Mouse (Mus musculus) embryo, embryonic 11.5 days (tissue): ENCODE measurements around the gene Rpl18a.
A peak's percentile ranks its signal among the peaks of the same experiment; 100 is the strongest.

Experiments used
- DNase-seq: peaks from one replicate; pipeline ENCODE4 v3.0.0-alpha.2; 2012; ENCODE audit warnings: low read depth, low spot score

Gene Rpl18a

GRCm38 (mm10) chr8:70897021-70897680 is at the start of gene Rpl18a:
Gene Rpl18a (minus strand): TSS chr8:70897412.
- peak; percentile 95 for DNase-seq

DNA sequence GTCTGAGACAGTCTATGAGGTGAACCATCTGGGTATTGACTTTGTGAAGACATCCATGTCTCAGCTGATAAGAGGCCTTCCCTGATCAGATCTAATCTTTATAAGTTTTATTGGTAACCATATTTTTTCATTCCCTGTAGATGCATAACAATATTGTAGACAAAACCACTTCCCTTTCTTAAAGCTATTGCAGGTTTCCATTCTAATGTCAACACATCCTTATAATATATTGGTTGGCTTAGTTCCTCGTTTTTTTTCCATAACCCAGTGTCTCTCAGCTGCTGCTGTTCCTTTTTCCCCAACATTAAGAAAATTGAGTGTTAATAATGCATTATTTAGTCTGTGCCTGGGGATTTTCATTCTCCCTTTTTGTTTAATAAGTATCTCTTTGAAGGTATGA is 46.0 kb upstream of the Rpl18a start:
- no peak for DNase-seq

- no peak for DNase-seq
These were observed 44.3 kb upstream of the Rpl18a start for GRCm38 (mm10) chr8:70941478-70941877.

DNA sequence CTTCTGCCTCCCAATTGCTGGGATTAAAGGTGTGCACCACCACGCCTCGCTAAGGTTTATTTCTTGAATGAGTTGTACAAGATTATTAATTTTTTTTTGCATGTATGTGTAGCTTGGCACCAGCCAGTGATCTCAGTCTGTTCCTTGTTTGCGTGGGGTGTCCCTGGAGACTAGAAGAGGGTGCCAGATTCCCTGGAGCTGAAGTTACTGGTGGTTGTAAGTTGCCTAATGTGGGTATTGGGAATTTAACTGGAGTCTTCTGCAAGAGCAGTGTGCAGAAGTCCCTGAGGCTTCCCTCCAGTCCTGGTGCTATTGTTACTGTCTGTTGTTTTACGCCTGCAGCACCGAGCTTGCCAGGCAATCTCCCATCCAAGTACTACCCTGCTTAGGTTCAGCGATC is 40.0 kb upstream of the Rpl18a start:
- DNase-seq = no peak

GRCm38 (mm10) chr8:70934786-70935185 is 37.6 kb upstream of the Rpl18a start:
- no peak for DNase-seq

DNA sequence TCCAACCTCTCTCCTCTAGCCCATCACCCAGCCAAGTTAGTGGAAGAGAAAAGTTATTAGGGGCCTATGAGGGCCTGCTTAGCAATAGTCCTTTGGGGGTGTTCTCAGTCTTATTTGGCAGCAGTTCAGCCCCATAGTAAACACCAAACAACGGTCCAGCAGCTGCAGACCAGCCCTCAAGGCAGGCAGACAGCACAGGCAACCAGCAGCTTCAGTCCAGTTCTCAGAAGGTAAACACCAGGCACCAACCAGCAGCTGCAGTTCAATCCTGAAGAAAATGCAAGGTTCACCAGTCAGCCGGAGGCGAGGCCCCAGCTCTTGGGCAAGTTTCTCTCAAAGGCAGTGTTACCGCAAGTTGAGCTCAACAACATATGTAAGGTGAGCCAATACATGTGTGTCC is 35.8 kb upstream of the Rpl18a start:
- no peak for DNase-seq

DNA sequence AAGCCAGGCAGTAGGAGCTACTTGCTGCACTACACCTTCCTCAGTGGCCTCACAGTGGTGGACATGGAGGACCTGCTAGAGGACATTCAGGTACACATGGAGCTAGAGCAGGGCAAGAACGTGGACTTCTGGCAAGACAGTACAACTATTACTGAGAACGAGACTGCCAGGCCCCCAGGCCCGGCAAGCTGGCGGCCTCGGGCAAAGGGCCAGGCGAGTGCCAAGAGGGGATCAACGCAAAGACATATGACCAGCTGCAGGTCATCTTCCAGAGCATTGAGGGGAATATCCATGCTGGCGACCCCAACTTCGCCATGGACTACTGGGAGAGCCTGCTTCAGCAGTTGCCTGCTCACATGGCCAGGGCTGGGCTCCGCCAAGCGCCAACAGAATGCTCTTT is 34.5 kb upstream of the Rpl18a start:
- no peak for DNase-seq

DNA sequence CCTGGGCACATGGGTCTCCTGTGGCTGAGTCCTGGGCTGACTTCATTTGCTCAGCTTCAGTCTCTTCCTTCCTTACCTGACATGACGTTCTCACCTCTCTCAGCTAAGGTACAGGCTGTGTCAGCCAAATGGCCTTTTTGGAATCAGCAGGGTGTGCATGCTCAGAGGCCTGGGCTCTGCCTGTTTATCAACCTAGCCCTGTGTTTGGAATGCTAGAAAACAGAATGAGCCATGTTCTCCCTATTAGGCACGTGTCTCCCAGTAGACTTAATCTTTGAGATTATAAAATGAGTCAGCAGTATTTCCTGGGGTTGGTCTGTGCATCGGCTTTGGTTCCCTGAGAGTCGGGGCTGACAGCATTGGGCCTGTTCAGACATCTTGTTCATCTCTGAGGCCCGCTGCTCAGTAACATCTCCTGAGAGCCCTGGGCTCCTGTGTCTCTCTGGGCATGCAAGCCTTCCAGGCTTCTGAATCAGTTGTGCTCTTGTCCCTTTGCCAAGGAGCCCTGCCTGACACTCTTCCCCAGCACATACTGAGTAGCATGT is 31.6 kb upstream of the Rpl18a start:
- no peak for DNase-seq

DNA sequence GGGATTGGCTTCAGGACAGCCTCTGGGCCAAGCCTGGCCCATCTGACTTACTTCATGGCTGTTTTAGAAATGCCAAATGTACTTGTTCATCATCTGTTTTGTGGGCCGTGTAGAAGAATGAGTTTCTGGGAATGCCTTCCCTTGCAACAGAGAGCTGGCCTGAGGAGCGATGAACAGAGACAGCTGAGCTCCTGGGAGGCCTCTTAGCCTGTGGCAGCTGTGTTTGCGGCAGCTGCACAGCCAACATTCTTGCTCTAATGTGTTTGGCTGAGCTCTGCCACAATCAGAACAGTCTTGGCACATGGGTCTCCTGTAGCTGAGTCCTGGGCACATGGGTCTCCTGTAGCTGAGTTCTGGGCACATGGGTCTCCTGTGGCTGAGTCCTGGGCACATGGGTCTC is 30.9 kb upstream of the Rpl18a start:
- DNase-seq = no peak

DNA sequence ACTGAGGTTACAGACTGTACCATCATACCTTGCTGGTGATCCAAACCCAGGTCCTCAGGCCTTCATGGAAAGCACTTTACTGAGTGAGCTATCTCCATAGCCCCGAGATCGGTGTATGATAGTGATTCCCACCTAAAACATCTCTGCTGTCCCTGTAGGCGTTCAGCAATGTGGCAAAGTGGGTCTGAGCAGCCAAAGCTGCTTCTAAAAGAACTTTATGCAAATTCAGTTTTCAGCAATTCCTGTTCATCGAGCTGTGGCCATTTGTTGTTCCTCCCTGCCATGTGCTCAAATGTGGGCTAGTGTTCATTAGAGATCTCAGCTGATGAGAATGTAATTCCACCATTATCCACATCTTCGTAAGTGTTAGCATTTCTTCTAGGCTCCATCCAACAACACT is 29.2 kb upstream of the Rpl18a start:
- no peak for DNase-seq

DNA sequence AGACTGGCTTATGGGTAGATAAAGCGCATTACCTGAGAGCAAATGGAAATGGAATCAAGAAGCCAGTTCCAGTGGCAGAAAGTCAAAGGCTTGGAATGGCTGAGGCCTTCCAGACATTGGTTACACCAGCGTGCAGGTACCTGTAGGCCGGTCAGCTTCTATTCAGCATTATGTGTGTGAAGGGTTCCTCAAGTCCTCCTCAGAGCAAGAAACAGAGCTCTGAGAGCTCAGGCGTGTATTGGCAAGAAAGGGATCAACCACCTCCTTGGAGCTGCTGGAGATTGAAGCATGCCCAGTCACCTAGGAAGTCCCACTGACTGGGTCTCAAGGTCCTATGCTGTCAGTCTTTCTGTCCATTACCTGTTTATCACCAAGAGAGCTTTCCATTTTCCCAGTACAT is 28.5 kb upstream of the Rpl18a start:
- no peak for DNase-seq

GRCm38 (mm10) chr8:70924151-70924550 is 26.9 kb upstream of the Rpl18a start:
- DNase-seq = no peak

DNA sequence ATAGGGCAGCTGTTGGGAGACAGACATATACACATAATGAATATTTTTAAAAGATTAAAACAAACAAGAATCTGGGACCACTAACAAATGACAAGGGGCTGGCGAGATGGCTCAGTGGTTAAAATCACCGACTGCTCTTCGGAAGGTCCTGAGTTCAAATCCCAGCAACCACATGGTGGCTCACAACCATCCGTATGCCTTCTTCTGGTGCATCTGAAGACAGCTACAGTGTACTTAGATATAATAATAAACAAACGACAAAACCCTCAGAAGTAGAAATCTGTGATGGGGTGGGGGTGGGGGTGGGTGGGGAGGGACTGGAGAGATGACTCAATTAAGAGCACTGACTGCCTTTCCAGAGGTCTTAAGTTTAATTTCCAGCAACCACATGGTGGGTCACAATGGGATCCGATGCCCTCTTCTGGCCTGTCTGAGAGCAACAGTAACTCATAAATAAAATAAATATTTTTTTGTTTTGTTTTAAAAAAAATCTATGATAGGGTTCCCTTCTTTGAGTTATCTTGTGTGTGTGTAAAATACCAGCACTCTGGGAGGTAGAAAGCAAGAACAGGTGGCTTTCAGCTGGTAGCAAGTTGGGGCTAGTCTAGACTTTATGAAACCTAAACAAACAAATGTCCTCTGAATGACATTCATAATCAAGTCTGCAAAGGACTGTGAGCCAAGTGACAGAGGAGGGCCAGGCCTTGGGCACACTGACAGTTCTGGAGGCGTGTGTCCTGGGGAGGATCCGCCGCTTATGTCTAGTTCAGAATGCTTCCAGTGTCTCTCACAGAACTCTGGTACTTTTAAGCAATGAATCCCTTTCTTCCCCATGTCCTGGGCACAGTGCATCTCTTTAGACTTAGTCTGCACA is 23.1 kb upstream of the Rpl18a start:
- no peak for DNase-seq

DNA sequence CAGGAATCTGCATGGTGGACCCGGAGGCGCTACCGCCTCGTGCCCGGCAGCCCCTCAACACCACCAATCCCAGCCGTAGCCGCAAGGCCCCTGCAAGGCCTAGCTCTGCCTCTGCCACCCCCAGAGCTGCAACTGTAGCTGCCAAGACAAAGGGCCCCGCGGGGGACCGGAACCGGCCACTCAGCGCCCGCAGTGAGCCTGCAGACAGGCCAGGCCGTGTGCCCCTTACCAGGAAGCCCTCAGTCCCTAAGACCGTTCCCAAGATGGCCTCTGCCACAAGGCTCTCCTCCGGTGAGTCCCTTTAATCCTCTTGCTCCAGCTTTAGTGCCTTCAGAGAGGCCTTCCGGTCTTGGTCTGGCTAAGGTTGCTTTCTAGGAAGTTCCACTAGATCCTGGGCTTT is 17.5 kb upstream of the Rpl18a start:
- no peak for DNase-seq

DNA sequence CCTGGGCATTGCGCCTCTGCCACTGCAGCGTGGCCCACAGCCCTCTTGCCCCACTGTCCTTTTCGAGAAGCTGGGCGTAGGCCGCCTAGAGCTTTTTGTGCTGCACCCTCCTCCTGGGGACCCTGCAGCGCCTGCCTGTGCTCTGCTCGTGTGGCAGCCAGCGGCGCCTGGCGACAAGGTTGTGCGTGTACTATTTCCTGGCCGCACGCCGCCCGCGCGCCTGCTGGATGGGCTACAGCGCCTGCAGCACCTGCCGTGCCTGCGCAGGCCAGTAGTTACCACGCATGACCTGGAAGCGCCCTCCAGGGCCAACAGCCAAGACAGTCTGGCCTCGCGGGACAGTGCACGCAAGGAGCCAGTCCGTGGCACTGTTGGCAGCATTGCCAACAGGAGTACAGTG is 16.3 kb upstream of the Rpl18a start:
- DNase-seq = no peak

- no peak for DNase-seq
These were observed 15.7 kb upstream of the Rpl18a start for GRCm38 (mm10) chr8:70912955-70913354.

GRCm38 (mm10) chr8:70911596-70911995 is 14.4 kb upstream of the Rpl18a start:
- DNase-seq = no peak

DNA sequence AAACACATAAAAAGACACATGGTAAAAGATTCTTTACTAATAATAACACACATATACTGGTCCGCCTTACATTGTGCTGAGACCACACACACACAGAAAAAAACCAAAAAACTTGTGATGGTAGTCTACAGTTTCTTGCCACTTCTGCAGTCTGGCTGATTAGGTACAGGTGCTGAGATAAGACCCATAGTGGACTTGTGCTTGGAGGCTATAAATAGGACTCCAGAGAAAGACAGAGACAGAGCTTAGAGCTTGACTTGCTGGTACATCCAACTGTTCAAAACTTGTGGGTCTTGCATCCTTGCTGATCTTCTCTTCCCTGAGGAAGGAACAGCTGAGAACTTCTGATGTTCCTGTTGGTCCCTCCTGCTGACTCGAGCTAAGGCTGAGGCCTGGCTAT is 10.3 kb upstream of the Rpl18a start:
- no peak for DNase-seq

GRCm38 (mm10) chr8:70905831-70906736 is 8.9 kb upstream of the Rpl18a start, which contains the start of gene Map1s:
Gene Map1s (plus strand): TSS chr8:70905932.
- DNase-seq = peak; percentile 86

- no peak for DNase-seq
These were observed 8.2 kb upstream of the Rpl18a start for GRCm38 (mm10) chr8:70905463-70905830.

GRCm38 (mm10) chr8:70904532-70904931 is 7.3 kb upstream of the Rpl18a start:
- DNase-seq = no peak

DNA sequence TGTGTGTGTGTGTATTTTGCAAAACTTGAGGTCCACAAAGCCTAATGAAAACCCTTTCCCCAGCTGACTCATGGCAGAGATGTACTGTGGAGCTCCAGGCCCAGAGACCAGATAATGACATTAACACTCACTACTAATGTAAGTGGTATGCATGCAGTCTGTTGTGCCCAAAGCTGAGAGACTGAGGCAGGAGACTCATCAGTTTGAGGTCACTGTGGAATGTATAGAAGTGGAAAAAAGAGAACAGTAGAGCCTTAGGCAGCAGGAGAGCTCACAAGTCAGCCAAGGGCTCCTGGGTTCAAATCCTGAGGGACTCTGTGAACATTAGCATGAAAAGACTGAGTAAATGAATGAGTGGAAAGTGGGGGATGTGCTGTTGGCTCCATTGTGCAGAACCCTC is 6.4 kb upstream of the Rpl18a start:
- no peak for DNase-seq
